Mouse (Mus musculus): ENCODE data around the gene Rps6ka2.

The Rps6ka2 gene

GRCm38 (mm10) chr17:7260360-7260759 is 90.4 kb downstream of the Rps6ka2 start:
- in situ Hi-C loops (cut with MboI; ENCODE audit: low pct_unique_long_range_greater_than_20kb in 1 of 2, low sequenced_read_pairs in 2 of 2, unreplicated experiment in 1 of 2), result no loop called here

- in situ Hi-C loops (cut with MboI; ENCODE audit: low pct_unique_long_range_greater_than_20kb in 1 of 2, low sequenced_read_pairs in 2 of 2, unreplicated experiment in 1 of 2), result no loop called here
Observed at GRCm38 (mm10) chr17:7262056-7262455, 92.1 kb downstream of the Rps6ka2 start.

GRCm38 (mm10) chr17:7262620-7263019 is 92.7 kb downstream of the Rps6ka2 start:
- in situ Hi-C loops (cut with MboI; ENCODE audit: low pct_unique_long_range_greater_than_20kb in 1 of 2, low sequenced_read_pairs in 2 of 2, unreplicated experiment in 1 of 2), result no loop called here

GRCm38 (mm10) chr17:7264610-7265009 is 94.7 kb downstream of the Rps6ka2 start:
- in situ Hi-C loops (cut with MboI; ENCODE audit: low pct_unique_long_range_greater_than_20kb in 1 of 2, low sequenced_read_pairs in 2 of 2, unreplicated experiment in 1 of 2), result no loop called here

- in situ Hi-C loops (cut with MboI; ENCODE audit: low pct_unique_long_range_greater_than_20kb in 1 of 2, low sequenced_read_pairs in 2 of 2, unreplicated experiment in 1 of 2), result no loop called here
Observed at GRCm38 (mm10) chr17:7265291-7265690, 95.4 kb downstream of the Rps6ka2 start.

GRCm38 (mm10) chr17:7265705-7266368 is 95.9 kb downstream of the Rps6ka2 start:
- in situ Hi-C loops (cut with MboI; ENCODE audit: low pct_unique_long_range_greater_than_20kb in 1 of 2, low sequenced_read_pairs in 2 of 2, unreplicated experiment in 1 of 2), result no loop called here

GRCm38 (mm10) chr17:7267843-7268242 is 97.9 kb downstream of the Rps6ka2 start:
- in situ Hi-C loops (cut with MboI; ENCODE audit: low pct_unique_long_range_greater_than_20kb in 1 of 2, low sequenced_read_pairs in 2 of 2, unreplicated experiment in 1 of 2), result no loop called here

- in situ Hi-C loops (cut with MboI; ENCODE audit: low pct_unique_long_range_greater_than_20kb in 1 of 2, low sequenced_read_pairs in 2 of 2, unreplicated experiment in 1 of 2), result no loop called here
Observed at GRCm38 (mm10) chr17:7269151-7269806, 99.4 kb downstream of the Rps6ka2 start.

GRCm38 (mm10) chr17:7270506-7270905 is 100.6 kb downstream of the Rps6ka2 start:
- in situ Hi-C loops (cut with MboI; ENCODE audit: low pct_unique_long_range_greater_than_20kb in 1 of 2, low sequenced_read_pairs in 2 of 2, unreplicated experiment in 1 of 2), result no loop called here

- in situ Hi-C loops (cut with MboI; ENCODE audit: low pct_unique_long_range_greater_than_20kb in 1 of 2, low sequenced_read_pairs in 2 of 2, unreplicated experiment in 1 of 2), result no loop called here
Observed at GRCm38 (mm10) chr17:7271522-7272134, 101.7 kb downstream of the Rps6ka2 start.

GRCm38 (mm10) chr17:7273054-7273453 is 103.1 kb downstream of the Rps6ka2 start:
- in situ Hi-C loops (cut with MboI; ENCODE audit: low pct_unique_long_range_greater_than_20kb in 1 of 2, low sequenced_read_pairs in 2 of 2, unreplicated experiment in 1 of 2), result no loop called here

- in situ Hi-C loops (cut with MboI; ENCODE audit: low pct_unique_long_range_greater_than_20kb in 1 of 2, low sequenced_read_pairs in 2 of 2, unreplicated experiment in 1 of 2), result no loop called here
Observed at GRCm38 (mm10) chr17:7273785-7274184, 103.9 kb downstream of the Rps6ka2 start.

GRCm38 (mm10) chr17:7278702-7279242 is 108.9 kb downstream of the Rps6ka2 start:
- in situ Hi-C loops (cut with MboI; ENCODE audit: low pct_unique_long_range_greater_than_20kb in 1 of 2, low sequenced_read_pairs in 2 of 2, unreplicated experiment in 1 of 2), result no loop called here

GRCm38 (mm10) chr17:7279251-7279650 is 109.3 kb downstream of the Rps6ka2 start:
- in situ Hi-C loops (cut with MboI; ENCODE audit: low pct_unique_long_range_greater_than_20kb in 1 of 2, low sequenced_read_pairs in 2 of 2, unreplicated experiment in 1 of 2), result no loop called here

GRCm38 (mm10) chr17:7284297-7284910 is 114.5 kb downstream of the Rps6ka2 start:
- in situ Hi-C loops (cut with MboI; ENCODE audit: low pct_unique_long_range_greater_than_20kb in 1 of 2, low sequenced_read_pairs in 2 of 2, unreplicated experiment in 1 of 2), result no loop called here

- in situ Hi-C loops (cut with MboI; ENCODE audit: low pct_unique_long_range_greater_than_20kb in 1 of 2, low sequenced_read_pairs in 2 of 2, unreplicated experiment in 1 of 2), result no loop called here
Observed at GRCm38 (mm10) chr17:7285292-7285691, 115.4 kb downstream of the Rps6ka2 start.

GRCm38 (mm10) chr17:7286422-7287050 is 116.6 kb downstream of the Rps6ka2 start:
- in situ Hi-C loops (cut with MboI; ENCODE audit: low pct_unique_long_range_greater_than_20kb in 1 of 2, low sequenced_read_pairs in 2 of 2, unreplicated experiment in 1 of 2), result no loop called here

GRCm38 (mm10) chr17:7292012-7292684 is 122.2 kb downstream of the Rps6ka2 start:
- in situ Hi-C loops (cut with MboI; ENCODE audit: low pct_unique_long_range_greater_than_20kb in 1 of 2, low sequenced_read_pairs in 2 of 2, unreplicated experiment in 1 of 2), result no loop called here
